Mouse (Mus musculus) embryonic facial prominence, embryonic 11.5 days (tissue): ENCODE measurements around the gene Trim44. TPM values are rescaled to one million over a fixed set of nuclear protein-coding genes. Genes with fewer than 3 reads are reported as not detected.

Experiments
- ATAC-seq: fragments of 200-750 bp; cut with Nextera tagmentation; replicated peaks from 2 replicates; pipeline ENCODE4 v1.8.0; 2017; ENCODE audit warnings: low read depth; ENCODE audit not compliant: insufficient number of reproducible peaks, low FRiP score, low TSS enrichment
- DNase-seq: peaks from one replicate; pipeline ENCODE4 v3.0.0-alpha.2; 2015; ENCODE audit warnings: low spot score
- H3K27ac ChIP-seq: fragments of 300-500 bp; sonication (generic); replicated peaks from 2 replicates; pipeline ENCODE4 v1.5.1; 2014; ENCODE audit warnings: mild to moderate bottlenecking, low read depth, low read length, control low read depth
- H3K27me3 ChIP-seq: fragments of 300-500 bp; sonication (generic); 2 replicates; pipeline ENCODE4 v1.6.1; 2014; ENCODE audit warnings: mild to moderate bottlenecking, low read length, moderate library complexity, mixed read lengths; ENCODE audit not compliant: control insufficient read depth, insufficient read depth
- H3K36me3 ChIP-seq: fragments of 300-500 bp; sonication (generic); replicated peaks from 2 replicates; pipeline ENCODE4 v1.6.1; 2014; ENCODE audit warnings: low read depth, mild to moderate bottlenecking, low read length, moderate library complexity, mixed read lengths; ENCODE audit not compliant: control insufficient read depth, insufficient read depth
- H3K4me1 ChIP-seq: fragments of 300-500 bp; sonication (generic); 2 replicates; pipeline ENCODE4 v1.6.1; 2014; ENCODE audit warnings: low read length, mixed read lengths; ENCODE audit not compliant: control insufficient read depth, insufficient read depth
- H3K4me2 ChIP-seq: fragments of 300-500 bp; sonication (generic); 2 replicates; pipeline ENCODE4 v1.6.1; 2014; ENCODE audit warnings: low read depth, mild to moderate bottlenecking, control low read depth, low read length, moderate library complexity
- H3K4me3 ChIP-seq: fragments of 300-500 bp; sonication (generic); 2 replicates; pipeline ENCODE4 v1.5.1; 2014; ENCODE audit warnings: low read depth, low read length, control low read depth
- H3K9ac ChIP-seq: fragments of 300-500 bp; sonication (generic); replicated peaks from 2 replicates; pipeline ENCODE4 v1.6.1; 2014; ENCODE audit warnings: mild to moderate bottlenecking, control low read depth, low read length
- H3K9me3 ChIP-seq: fragments of 300-500 bp; sonication (generic); replicated peaks from 2 replicates; pipeline ENCODE4 v1.6.1; 2016; ENCODE audit warnings: mild to moderate bottlenecking, low read length, inconsistent platforms, mixed read lengths; ENCODE audit not compliant: control insufficient read depth
- WGBS: fragments of 180-500 bp; shearing (Covaris S2); extraction: QIAGEN DNeasy Blood & Tissue Kit; methylation state at CpG from one replicate; pipeline ENCODE4 v1.1.7; 2014; 5-methylcytosine and 5-hydroxymethylcytosine counted together
- polyA plus RNA-seq: library from polyadenylated mRNA; unstranded; fragments of >200 nt; fragmentation: Nextera tagmentation; extraction: Ambion mirVana; gene quantifications from 2 replicates; pipeline ENCODE4 v1.2.1, GENCODE M21; 2014

Trim44 gene
- polyA plus RNA-seq, 1 experiment from 2014 or later = 35.7 TPM

DNA sequence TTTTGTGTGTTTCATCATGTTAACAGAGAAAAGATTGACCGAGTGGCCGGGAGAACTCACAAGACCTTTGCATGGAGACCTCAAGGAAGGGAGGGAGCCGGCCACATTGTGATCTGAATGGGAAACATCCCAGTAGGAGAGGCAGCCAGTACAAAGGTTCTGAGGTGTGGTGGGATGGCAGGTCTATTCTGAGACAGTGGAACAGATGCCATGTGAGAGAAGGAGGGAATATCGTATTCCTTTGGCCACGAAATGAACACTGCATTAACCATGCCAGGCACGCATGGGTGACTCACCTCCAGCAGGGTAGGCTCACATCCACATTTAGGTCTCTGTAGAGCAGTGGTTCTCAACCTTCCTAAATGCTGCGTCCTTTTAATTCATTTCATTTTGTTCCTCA is 154.4 kb downstream of the Trim44 start:
- peaks cover 3% of the 10 kb centered on the region for H3K27me3 ChIP-seq
- ATAC-seq (no peak), DNase-seq (no peak)
- 0 out of 2 replicates have a peak, but pooled peaks cover 3% of the 10 kb centered on the region for H3K4me1 ChIP-seq
- H3K4me3 ChIP-seq = no peak overlapping the region
- H3K36me3 ChIP-seq = no peaks in the 10 kb centered on the region
- no peak overlapping the region for H3K9ac ChIP-seq
- no peak overlapping the region for H3K4me2 ChIP-seq
- no peaks in the 10 kb centered on the region for H3K9me3 ChIP-seq
- H3K27ac ChIP-seq = no peak overlapping the region
- 88% methylated on average over 7 of the region's 7 CpGs for WGBS

DNA sequence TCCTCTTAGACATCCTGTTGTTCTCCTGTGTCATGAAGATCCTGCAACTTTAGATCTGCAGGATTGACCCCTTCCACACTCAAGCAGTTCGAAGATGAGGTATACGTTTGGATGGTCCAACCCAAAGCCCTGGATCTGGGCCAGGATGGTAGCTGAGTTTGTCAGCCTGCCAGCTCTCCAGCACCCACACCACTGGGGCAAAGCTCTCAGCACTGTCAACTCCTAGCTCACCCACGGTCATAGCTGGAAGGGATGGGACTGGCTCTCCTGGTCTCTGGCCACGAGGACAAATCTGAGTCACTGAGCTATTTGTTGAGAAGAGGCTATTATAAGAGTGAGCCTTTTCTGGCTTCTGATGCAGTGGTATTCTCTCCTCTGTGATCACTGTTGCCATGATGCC is 155.0 kb downstream of the Trim44 start:
- ATAC-seq (no peak), DNase-seq (no peak)
- no peaks in the 10 kb centered on the region for H3K4me1 ChIP-seq
- no peak overlapping the region for H3K4me2 ChIP-seq
- H3K9ac ChIP-seq = no peak overlapping the region
- no peaks in the 10 kb centered on the region for H3K36me3 ChIP-seq
- no peaks in the 10 kb centered on the region for H3K27me3 ChIP-seq
- WGBS = 72% methylated on average over 4 of the region's 4 CpGs
- no peak overlapping the region for H3K27ac ChIP-seq
- no peaks in the 10 kb centered on the region for H3K9me3 ChIP-seq
- no peak overlapping the region for H3K4me3 ChIP-seq

Other genes with a start within 250 kb of the Trim44 start
- gene Ldlrad3, start 221.4 kb downstream of the Trim44 start, polyA plus RNA-seq = 46.2 and 47.6 TPM in 2 replicates
- gene Fjx1, start 44.7 kb upstream of the Trim44 start, polyA plus RNA-seq = 12.2 and 13.3 TPM in 2 replicates
- 1.6 and 3.0 TPM in 2 replicates for gene Pamr1, start 142.2 kb upstream of the Trim44 start, polyA plus RNA-seq